Mouse (Mus musculus): ENCODE results near the gene Samd4b. TPM values are rescaled to one million over a fixed set of nuclear protein-coding genes. Genes with fewer than 3 reads are reported as not detected.

Samd4b gene
- 67.4 and 83.8 TPM in 2 replicates for total RNA-seq (2023)

DNA sequence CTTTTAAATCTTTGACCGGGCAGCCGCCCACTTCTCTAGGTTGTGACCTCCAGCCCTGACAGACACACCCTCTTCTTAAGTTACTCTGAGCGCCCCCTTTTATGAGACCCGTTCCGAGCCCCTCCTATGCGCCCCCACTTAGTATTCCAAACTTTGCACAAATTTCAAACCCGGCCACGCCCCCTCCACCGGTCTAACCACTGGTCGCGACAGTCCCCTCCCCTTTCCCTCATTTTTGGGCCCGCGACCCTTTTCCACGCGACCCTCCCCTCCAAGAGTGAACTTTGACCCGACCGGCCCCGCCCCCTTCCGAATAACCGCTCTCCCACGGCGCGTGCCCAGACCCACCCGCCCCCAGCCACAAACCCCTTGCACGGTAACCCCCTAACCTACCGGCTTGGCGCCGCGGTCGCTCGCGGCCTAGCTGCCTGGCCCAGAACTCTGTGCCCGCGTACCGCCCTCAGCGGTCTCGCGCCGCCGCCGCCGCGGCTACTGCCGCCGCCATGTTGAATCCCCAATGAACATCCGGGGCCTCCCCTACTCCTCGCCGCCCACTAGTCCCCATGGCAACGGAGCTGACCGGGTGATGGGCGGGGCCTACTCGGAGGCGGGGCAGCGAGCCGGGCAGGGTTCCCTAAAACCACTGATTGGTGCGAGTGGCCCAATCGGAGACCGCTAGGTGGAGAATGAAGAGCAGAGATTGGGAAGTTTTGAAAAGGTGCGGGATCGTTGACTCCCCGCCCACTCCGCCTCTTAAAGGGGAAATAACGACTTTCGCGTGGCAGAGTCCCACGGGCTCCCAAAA, at the start of gene Samd4b, which contains the start of gene Pak4:
Samd4b (minus strand) TSS at position 503 of the 805 bp plus-strand sequence.
Pak4 (minus strand) TSS at position 544 of the 805 bp plus-strand sequence.

DNA sequence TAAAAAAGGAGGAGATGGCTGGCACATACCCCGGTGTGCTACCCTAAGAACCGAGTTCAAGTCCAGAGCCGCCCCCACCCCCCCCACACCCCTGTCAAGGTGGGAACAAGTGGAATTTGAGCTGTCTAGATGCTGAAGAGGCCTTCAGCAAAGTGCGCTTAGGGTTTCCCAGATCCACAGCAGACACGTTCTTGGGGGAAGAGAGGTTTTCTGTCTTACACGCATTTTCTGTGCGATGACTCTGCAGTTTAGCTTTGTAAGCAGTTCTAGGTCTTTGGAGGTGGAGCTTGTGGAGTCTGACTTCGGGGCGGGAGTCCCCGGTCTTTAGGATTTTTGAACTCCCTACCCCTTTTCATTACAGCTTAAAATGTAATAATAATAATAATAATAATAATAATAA, 33.1 kb upstream of the Samd4b start, which contains the start of gene Acp7:
Acp7 (minus strand) TSS at position 260 of the 400 bp plus-strand sequence.

DNA sequence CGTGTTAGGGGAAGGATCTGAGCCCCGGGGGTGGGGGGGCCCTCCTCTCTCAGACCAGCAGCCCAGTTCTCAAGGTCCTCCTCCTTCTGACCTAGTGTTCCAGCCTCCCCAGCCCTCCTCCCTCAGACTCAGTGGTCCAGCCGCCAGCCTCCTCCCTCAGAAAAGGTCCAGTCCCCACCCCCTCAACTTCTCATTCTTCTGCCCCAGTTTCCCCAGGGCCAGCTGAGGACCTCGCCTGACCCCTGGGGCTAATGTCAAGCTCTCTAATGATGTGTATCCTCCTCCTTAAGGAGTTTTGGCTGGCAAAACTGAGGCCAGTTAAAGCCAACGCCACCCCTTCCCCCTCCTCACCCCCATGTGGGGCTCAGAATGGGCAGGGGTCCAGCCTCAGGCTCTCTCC, 50.8 kb downstream of the Samd4b start, which contains the start of gene Nccrp1:
Nccrp1 (minus strand) TSS at position 101 of the 400 bp plus-strand sequence.

DNA sequence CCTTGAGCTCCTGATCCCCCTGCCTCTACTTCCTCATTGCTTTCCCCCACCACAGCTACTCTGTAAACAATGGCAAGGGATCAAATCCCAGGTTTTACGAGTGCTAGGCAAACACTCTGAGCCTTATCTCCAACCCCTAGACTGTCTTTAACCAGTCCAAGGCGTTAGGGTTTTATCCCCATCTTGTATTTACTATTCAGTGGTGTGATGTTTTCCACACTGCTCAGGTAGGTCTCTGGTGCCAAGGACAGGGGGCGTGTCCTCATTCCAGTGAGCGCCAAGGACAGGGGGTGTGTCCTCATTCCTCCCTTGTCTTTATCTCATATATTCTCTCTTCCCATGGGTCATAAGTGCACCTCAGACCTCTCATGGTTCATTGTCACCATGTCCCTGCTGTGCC, 57.4 kb downstream of the Samd4b start, which contains the start of gene Sycn:
Sycn (plus strand) TSS at position 360 of the 400 bp plus-strand sequence.

DNA sequence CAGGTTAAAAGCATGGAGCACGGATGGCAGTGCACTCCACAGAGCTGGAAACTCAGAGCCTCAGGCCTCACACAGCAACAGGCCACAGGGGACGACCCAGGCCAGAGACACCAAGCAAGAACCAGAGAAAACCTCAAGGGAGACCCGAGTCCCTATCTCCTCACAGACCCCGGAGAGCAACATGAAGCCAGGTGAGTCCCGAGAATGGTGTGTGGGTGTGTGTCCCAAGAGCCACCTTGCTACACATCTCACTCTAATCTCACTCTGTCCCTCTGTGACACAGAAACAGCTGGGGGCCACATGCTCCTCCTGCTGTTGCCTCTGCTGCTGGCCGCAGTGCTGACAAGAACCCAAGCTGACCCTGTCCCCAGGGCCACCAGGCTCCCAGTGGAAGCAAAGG, 75.4 kb downstream of the Samd4b start, which contains the start of gene Ifnl3:
Ifnl3 (plus strand) TSS at position 301 of the 400 bp plus-strand sequence.

DNA sequence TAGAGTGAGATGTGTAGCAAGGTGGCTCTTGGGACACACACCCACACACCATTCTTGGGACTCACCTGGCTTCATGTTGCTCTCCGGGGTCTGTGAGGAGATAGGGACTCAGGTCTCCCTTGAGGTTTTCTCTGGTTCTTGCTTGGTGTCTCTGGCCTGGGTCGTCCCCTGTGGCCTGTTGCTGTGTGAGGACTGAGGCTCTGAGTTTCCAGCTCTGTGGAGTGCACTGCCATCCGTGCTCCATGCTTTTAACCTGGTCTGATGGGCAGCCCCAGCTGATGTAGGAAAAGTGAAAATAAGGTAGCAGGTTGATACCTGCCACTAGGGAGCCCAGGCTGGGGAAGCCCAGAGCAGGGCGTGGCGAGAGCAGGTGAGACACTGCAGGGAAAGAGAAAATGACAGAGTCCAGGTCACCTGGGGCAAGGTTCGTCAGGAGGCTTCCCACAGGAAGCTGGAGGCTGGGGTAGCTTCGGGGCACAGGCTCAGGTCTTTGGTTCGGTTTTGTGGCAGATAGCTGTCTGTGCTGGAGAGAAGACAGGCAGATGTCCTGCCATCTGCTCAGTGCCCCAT, 87.5 kb downstream of the Samd4b start, which contains the start of gene Ifnl2:
Ifnl2 (minus strand) TSS at position 51 of the 570 bp plus-strand sequence.

DNA sequence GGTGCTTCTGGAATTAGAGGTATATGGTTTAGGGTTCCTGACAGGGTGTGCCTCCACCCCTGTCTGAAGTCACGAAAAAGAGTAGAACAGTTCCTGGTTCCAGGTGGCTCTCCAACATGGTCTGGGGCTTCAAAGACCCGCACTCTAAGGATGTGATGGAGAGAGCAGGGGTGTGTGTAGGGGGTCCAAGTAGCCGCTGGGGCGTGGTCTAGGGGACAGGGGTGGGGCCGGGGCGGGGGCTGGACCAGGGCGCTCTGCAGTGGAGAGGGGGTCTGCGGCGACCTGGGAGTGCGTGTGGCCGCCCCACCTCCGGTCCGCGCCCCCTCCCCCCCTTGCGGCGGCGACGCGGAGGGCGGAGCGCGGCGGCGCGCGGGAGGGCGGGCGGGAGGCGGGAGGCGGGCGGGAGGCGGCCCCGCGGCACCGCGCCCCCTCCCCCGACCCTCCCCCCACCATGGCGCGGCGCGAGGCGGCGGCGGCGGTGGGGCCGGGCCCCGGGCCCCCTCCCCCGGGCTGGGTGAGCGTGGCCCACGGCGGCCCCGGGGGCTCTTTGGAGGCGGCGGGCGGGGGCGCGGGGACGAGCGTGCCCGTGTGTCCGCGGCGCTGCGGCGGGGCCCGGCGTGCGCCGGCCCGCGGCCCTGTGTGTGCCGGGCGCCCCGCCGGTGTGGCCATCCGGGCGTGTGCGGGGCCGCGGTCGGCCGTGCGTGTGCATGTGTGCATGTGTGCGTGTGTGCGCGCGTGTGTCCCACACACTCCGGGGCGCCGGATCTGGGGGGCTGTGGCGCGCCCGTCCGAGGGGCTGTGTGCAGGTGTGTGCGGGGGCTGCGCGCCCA, 146.2 kb downstream of the Samd4b start, which contains the start of gene Lrfn1:
Lrfn1 (plus strand) TSS at position 450 of the 830 bp plus-strand sequence.

DNA sequence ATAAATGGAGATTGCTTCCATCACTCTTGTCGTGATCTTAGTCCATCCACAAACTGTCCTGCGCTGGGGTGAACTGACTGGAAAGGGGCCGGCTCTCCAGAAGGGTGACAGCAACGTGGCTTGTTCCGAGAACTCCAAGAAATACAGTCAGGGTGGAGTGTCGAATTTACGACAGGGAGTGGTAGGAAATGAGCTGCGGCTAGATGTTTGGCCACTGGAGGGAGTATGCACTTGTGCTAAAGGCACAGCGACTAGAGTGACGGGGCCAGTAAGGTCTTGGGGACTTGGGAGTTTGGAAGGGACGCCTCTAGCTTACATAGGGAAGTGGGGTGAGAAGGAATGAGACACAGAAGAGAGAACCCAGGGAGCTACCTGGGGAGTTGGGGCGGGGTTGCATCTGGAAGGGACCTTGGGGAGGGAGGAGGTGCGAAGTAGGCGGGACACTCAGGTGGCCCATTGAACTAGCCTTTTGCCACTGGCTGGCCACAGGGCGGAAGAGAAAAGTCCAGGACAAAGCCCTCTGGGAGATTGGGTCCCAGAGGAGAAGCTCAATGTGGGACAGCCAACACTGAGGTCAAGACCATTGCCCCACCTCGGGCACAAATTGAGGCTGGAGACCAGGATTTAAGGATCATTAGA, 160.9 kb downstream of the Samd4b start, which contains the start of gene Gmfg:
Gmfg (plus strand) TSS at position 516 of the 639 bp plus-strand sequence.

DNA sequence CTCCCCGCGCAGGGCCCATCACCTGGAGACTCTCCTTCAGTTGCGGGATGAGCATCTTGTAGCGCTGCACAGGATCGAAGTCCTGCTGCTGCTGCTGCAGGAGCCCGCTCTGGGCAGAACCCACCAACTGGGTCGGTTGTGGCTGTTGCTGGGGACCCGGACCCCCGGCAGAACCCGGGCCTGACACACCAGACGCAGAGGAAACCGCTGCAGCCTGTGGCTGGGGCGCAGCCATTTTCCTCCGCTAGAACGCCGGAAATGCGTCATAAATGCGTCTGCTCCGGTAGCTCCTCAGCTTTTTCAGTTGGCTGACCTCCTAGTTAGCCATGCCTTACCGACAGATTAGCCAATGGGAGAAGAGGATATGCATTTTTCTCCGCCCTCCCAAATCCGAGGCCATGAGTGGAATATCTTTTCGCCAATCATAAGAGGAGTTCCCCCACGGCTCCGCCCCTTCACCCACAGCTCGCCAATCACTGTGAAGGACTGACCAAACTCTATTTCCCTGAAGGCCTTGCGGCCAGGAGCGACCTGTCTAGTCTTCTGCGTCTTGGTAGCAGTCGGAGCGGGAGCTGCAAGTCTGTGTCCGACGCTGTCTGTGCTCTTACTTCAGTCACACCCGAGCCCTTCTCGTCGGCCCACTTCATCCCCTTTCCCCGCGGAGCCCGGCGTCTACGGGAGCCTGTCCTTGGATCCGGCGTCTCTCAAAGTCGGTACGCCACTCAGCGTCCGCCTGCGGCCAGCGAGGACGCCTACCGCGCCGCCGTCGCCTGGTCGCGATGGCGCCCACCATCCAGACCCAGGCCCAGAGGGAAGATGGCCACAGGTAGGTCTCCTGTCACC, 205.3 kb downstream of the Samd4b start, which contains the start of the genes Med29 and Paf1:
Med29 (minus strand) TSS at position 280 of the 843 bp plus-strand sequence.
Paf1 (plus strand) TSS at position 523 of the 843 bp plus-strand sequence.

DNA sequence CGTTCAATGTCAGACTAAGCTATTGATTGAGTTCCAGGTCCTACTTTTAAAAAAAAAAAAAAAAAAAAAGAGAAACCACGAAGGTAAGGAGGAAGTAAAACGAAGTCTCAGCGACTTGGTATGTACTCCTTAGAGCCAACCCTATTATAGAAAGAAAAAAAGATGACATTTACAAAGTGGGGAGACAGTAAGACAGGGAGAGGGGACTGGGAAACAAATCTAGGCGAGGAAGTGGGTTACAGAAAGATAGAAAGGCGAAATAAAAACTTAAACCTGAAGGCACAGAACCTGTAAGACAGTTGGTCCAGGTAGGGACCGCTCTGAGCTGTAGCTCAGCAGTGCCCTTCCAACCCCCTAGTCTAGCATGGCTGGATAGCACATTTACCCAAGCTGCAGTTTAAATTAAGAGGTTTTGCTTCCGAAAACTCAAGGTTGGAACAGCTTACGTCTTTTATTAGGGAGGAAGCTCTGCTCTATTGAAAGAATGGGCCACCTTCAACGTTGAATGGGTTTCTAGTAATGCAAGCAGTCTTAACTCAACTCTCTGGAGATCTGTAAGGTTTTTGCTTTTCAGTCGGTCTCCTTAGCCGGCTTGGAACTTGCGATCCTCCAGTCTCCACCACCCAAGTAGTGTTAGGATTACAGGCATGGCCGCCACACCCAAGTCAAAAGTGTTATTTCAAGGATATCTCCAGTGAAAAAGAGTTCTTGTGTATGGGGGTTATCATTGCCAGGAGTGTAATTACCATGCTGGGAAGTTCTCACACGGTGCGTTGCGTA, 217.5 kb downstream of the Samd4b start, which contains the start of gene Zfp36:
Zfp36 (minus strand) TSS at position 17 of the 780 bp plus-strand sequence.

DNA sequence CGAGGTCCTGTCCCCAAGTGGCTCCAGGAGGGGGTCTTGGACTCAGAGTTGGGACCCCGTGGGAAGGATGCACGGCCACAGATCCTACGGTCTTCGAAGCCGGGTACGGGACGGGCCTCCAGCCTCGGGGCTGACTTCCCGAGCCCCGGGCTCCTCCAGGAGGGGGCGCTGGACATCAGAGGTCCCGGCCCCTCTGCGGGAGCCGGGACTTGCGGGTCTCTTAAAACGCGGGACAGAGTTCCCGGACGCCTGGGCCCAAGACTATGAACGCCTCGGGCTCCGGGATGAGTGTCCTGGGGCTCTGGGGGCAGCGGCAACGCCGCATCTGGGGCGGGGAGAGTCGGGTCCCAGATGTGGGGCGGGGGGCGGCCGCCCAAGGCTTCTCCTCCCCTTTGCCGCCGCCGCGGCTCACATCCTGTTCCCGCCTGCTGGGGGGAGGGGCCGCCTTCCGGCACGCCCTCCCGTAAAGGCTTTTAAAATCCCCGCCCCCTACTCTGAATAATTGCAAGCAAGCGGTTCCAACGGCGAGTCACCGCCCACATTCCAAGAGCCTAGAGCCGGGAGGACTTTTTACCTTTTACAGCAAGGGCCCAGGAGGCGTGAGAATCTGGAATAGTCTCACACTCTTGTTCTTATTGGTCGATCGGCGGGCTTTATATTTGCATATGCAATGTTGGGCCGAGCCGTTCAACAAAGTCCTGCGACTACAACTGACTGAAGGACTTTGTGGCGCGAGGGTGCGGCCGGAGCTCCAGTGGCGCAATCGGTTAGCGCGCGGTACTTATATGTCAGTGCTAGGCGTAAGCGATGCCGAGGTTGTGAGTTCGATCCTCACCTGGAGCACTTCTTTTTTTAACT, 225.5 kb downstream of the Samd4b start, which contains the start of gene Plekhg2:
Plekhg2 (minus strand) TSS at position 349 of the 858 bp plus-strand sequence.

DNA sequence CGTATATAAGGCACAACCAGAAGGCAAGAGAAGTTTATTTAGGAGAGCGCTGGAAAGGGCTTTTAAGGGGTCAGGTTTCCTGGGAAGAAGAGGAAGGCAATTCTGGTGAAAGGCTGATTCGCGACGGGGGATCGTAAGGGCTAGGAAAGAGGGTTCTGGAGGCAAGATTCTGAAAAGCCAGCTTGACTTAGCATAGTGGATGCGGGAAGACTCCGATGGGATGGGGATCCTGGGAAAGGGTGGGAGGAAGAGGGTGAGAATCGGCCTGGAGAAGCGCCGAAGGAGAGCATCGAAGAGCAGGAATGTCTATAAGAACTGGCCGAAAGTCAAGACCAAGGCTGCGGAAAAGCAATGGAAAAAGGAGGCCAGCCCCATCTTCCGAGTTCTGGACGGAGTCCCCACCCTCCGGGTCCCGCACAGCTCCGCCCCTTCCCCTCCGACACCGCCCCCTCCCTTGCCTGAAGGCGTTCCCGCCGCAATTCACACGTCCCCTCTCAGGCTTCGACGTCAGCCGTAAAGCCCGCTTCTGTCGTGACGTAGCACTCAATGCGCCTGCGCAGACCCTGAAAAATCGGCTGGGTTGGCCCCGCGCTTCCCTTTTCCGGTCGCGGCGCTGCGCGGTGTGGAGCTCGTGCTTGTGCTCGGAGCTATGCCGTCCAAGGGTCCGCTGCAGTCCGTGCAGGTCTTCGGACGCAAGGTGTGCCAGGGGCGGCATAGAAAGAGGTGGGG, 247.6 kb downstream of the Samd4b start, which contains the start of gene Rps16:
Rps16 (plus strand) TSS at position 498 of the 729 bp plus-strand sequence.

Other genes with a start within 250 kb of the Samd4b start
- gene Rps16, start 247.5 kb downstream of the Samd4b start, total RNA-seq (2023): 615 and 788 TPM in 2 replicates
- gene Plekhg2, start 225.5 kb downstream of the Samd4b start, total RNA-seq (2023): 23.5 and 27.9 TPM in 2 replicates
- gene Zfp36, start 217.9 kb downstream of the Samd4b start, total RNA-seq (2023): 1,259 and 1,483 TPM in 2 replicates
- 7.6 and 8.2 TPM in 2 replicates for gene Med29, start 205.4 kb downstream of the Samd4b start, total RNA-seq (2023)
- gene Paf1, start 205.2 kb downstream of the Samd4b start, total RNA-seq (2023): 67.1 and 90.2 TPM in 2 replicates
- 593 and 595 TPM in 2 replicates for gene Gmfg, start 160.7 kb downstream of the Samd4b start, total RNA-seq (2023)
- 1.8 and 3.4 TPM in 2 replicates for gene Lrfn1, start 146.2 kb downstream of the Samd4b start, total RNA-seq (2023)
- gene Ifnl2, start 87.7 kb downstream of the Samd4b start, total RNA-seq (2023): not detected in 2 replicates
- not detected in 2 replicates for gene Ifnl3, start 75.3 kb downstream of the Samd4b start, total RNA-seq (2023)
- gene Sycn, start 57.3 kb downstream of the Samd4b start, total RNA-seq (2023): not detected in 2 replicates
- 0.60 and 0.68 TPM in 2 replicates for gene Nccrp1, start 50.9 kb downstream of the Samd4b start, total RNA-seq (2023)
- gene Pak4, start within 50 bp of the Samd4b start, total RNA-seq (2023): 7.0 and 7.5 TPM in 2 replicates
- not detected in 2 replicates for gene Acp7, start 33.2 kb upstream of the Samd4b start, total RNA-seq (2023)
- 0.95 TPM in 1 of 2 replicates, not detected in the other for gene Fbxo27, start 94.7 kb upstream of the Samd4b start, total RNA-seq (2023)
- 2.2 and 4.9 TPM in 2 replicates for gene Fbxo17, start 118.7 kb upstream of the Samd4b start, total RNA-seq (2023)
- 13.6 and 16.0 TPM in 2 replicates for gene Mrps12, start 143.7 kb upstream of the Samd4b start, total RNA-seq (2023)
- 6.7 and 8.1 TPM in 2 replicates for gene Sars2, start 143.8 kb upstream of the Samd4b start, total RNA-seq (2023)
- not detected in 2 replicates for gene Ccer2, start 158.0 kb upstream of the Samd4b start, total RNA-seq (2023)
- gene Sirt2, start 168.6 kb upstream of the Samd4b start, total RNA-seq (2023): 79.6 and 98.8 TPM in 2 replicates
- gene Nfkbib, start 169.4 kb upstream of the Samd4b start, total RNA-seq (2023): 69.5 and 83.2 TPM in 2 replicates
- gene Rinl, start 190.8 kb upstream of the Samd4b start, total RNA-seq (2023): 98.4 and 115 TPM in 2 replicates
- gene Hnrnpl, start 210.4 kb upstream of the Samd4b start, total RNA-seq (2023): 348 and 515 TPM in 2 replicates
- 100 and 104 TPM in 2 replicates for gene Ech1, start 227.1 kb upstream of the Samd4b start, total RNA-seq (2023)
- gene Lgals4, start 235.7 kb upstream of the Samd4b start, total RNA-seq (2023): 14.9 and 15.9 TPM in 2 replicates

All from neutrophil, adult 65 days (primary cell).